Mouse (Mus musculus): ENCODE measurements at regions not wholly inside any gene's neighbourhood (a gene's known extent, or its start where the extent isn't known, plus 50 kb on each side); places are given as distances from the start of the nearest gene placed in this dataset.

DNA sequence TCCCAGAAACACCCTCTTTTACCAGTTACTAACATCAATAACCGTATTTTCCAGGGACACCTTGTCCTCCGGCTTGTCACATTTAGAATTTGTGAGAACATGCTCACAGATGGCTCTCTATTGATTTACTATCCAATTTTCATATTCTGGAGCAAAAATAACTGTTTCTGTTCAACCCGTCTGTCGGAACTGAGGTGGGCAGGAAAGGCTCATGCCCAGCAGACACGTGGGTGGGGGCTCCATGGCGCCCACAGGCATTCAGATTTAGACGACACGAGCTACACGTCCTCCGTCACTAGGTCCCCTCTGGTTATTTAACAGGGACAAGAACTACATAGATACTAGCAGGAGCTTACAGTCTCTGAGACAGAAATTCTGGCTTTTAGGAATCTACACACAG, 262.2 kb upstream of the Sulf2 start:
- no peak for TF ChIP-seq CTCF (IDR thresholded peaks at IDR 0.05; ENCODE audit: insufficient read depth, low read depth, low read length)
- TF ChIP-seq POLR2A (IDR thresholded peaks at IDR 0.05; ENCODE audit: insufficient read depth, low read depth, low read length): no peak
